7 mouse cellular contexts compared by ENCODE assay signal in genomic region chr11:108215466-108215865, GRCm38 (mm10).
DNase-seq lines count a peak whose midpoint lies in the region; ATAC-seq lines count a peak whose summit lies in the region.

No protein-coding gene starts in this region.

- WGBS in heart, embryonic 14.5 days, result 30% methylated on average over 8 of the region's 8 CpGs

- no peaks in the 10 kb centered on the region for H3K36me3 ChIP-seq in heart, embryonic 14.5 days (ENCODE audit: control insufficient read depth, insufficient read depth, low read length)
- no peaks in the 10 kb centered on the region for H3K36me3 ChIP-seq in splenic B cell, adult 2 months (ENCODE audit: control insufficient read depth, insufficient read depth, low read length, poor library complexity, severe bottlenecking)

- H3K9me3 ChIP-seq in heart, embryonic 14.5 days (ENCODE audit: control insufficient read depth, low read length), result no peaks in the 10 kb centered on the region

- DNase-seq in thymus, adult 18-20 months, result peak; percentile 22 to 24
- DNase-seq in thymus, postnatal 10 days (ENCODE audit: low spot score in 2 of 2), result no peak
- DNase-seq in kidney, postnatal 36 days, result peak; percentile 42 to 48
- peak; percentile 26 for DNase-seq in splenic B cell, adult 2 months (ENCODE audit: low read depth, low spot score)
- DNase-seq in cerebellum, adult 8-10 months, result no peak

- peak overlapping the region; percentile 47; the same call in 1 of the 2 replicates for H3K9ac ChIP-seq in heart, embryonic 14.5 days (ENCODE audit: low read length)

- H3K27me3 ChIP-seq in heart, embryonic 14.5 days (ENCODE audit: control insufficient read depth, insufficient read depth, low read length), result no peaks in the 10 kb centered on the region
- H3K27me3 ChIP-seq in splenic B cell, adult 2 months (ENCODE audit: control insufficient read depth, insufficient read depth, low read length, poor library complexity, severe bottlenecking), result no peaks in the 10 kb centered on the region

- peak overlapping the region; percentile 46 for H3K4me2 ChIP-seq in heart, embryonic 14.5 days (ENCODE audit: low read length)

- peaks cover 15 to 33% of the 10 kb centered on the region in 2 experiments for H3K4me1 ChIP-seq in heart, embryonic 14.5 days (ENCODE audit: control insufficient read depth in 2 of 2, insufficient read depth in 2 of 2, low read length in 2 of 2)

- peak overlapping the region in 1 of 2 experiments; percentile 73 for H3K27ac ChIP-seq in heart, embryonic 14.5 days (replicated peaks in 1 of 2; ENCODE audit: control insufficient read depth in 1 of 2, insufficient read depth in 1 of 2, low read depth in 2 of 2, low read length in 2 of 2)

- ATAC-seq in common myeloid progenitor, adult 5-6 weeks (replicated peaks; ENCODE audit: low read depth, poor library complexity, severe bottlenecking), result peak; percentile 50; the same call in 1 of the 2 replicates
- ATAC-seq in heart, embryonic 14.5 days (ENCODE audit: insufficient number of reproducible peaks, insufficient read depth, low FRiP score, low read depth), result peak; percentile 87

- H3K4me3 ChIP-seq in heart, embryonic 14.5 days (ENCODE audit: control insufficient read depth in 1 of 2, insufficient read depth in 1 of 2, low read depth in 1 of 2, low read length in 2 of 2), result no peak overlapping the region

Comparison
In these comparisons a context has a peak if more than half of its experiments do, and no peak if none do; other contexts are left out.
1. DNase-seq: peak in thymus, adult 18-20 months (2 of 2), kidney, postnatal 36 days (2 of 2) and splenic B cell, adult 2 months (single experiment); none in thymus, postnatal 10 days (0 of 2) and cerebellum, adult 8-10 months (single experiment).